Mouse (Mus musculus) lung, adult 2 months (tissue): Measurements from ENCODE around the gene Scarb1.

Source experiments
- CTCF ChIP-seq: fragments of 200-500 bp; IDR thresholded peaks from 2 replicates; pipeline ENCODE4 v1.5.1; 2011; ENCODE audit warnings: mild to moderate bottlenecking, low read length, control low read depth; ENCODE audit not compliant: insufficient read depth
- POLR2A ChIP-seq: fragments of 200-500 bp; IDR thresholded peaks from 2 replicates; pipeline ENCODE4 v1.6.1; 2011; ENCODE audit warnings: low read depth, mild to moderate bottlenecking, control low read depth, low read length, borderline replicate concordance; ENCODE audit errors: extremely low read depth

- TF ChIP-seq CTCF (no peak), POLR2A (no peak)
These were observed 7.2 kb upstream of the Scarb1 start for GRCm38 (mm10) chr5:125348067-125348466.
